Mouse (Mus musculus) bone marrow macrophage, adult 2 months (primary cell): ENCODE results near the gene Brpf1.

Experiments used
- CTCF ChIP-seq: IDR thresholded peaks from 2 replicates; pipeline ENCODE4 v1.5.1; 2012; ENCODE audit warnings: low read depth, mild to moderate bottlenecking, low read length, moderate library complexity
- POLR2A ChIP-seq: IDR thresholded peaks from 2 replicates; pipeline ENCODE4 v1.6.1; 2012; ENCODE audit warnings: mild to moderate bottlenecking, low read depth, low read length, borderline replicate concordance

GRCm38 (mm10) chr6:113290346-113290745, 16.6 kb upstream of the Brpf1 start:
- TF ChIP-seq CTCF = no peak
- no peak for TF ChIP-seq POLR2A
